Mouse (Mus musculus): Measurements from ENCODE around the gene Fut1. TPM values are rescaled to one million over a fixed set of nuclear protein-coding genes. Genes with fewer than 3 reads are reported as not detected.

Fut1 gene
- polyA plus RNA-seq, 1 experiment from 2014 or later, result 0.38 TPM

DNA sequence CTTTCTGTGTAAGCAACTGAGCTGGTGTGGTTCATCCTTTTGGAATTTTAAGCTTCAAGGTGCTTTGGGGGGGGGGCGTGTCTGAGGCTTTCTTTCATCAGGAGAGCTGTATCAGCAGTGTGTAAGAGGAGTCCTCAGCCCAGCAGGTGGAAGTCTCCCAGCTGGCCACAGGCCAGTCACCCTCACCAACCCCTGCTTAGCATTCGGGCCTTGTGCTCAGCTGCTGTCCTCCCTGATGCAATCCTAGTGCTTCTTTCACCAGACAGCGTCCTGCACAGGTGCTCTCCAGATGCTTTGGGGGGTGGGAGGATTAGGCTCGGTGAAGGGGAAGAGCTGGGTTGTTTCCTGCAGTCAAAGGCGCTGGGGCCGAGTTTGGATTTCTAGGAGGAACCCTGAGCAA, 812 bp upstream of the Fut1 start:
- H3K9ac ChIP-seq (replicated peaks; ENCODE audit: low read length), result no peak overlapping the region
- ATAC-seq (replicated peaks; ENCODE audit: insufficient number of reproducible peaks, low FRiP score, low TSS enrichment, low read depth) (no peak), DNase-seq (ENCODE audit: low spot score) (peak; percentile 27)
- WGBS, result 12% methylated on average over 6 of the region's 6 CpGs
- no peaks in the 10 kb centered on the region for H3K9me3 ChIP-seq (replicated peaks; ENCODE audit: control insufficient read depth, low read length)
- no peak overlapping the region for H3K4me3 ChIP-seq (ENCODE audit: low read depth, low read length)
- H3K27ac ChIP-seq (replicated peaks; ENCODE audit: low read depth, low read length), result no peak overlapping the region
- no peak overlapping the region for H3K4me2 ChIP-seq (ENCODE audit: low read depth, low read length)
- H3K4me1 ChIP-seq (ENCODE audit: control insufficient read depth, insufficient read depth, low read length), result 0 out of 2 replicates have a peak, but pooled peaks cover 6% of the 10 kb centered on the region
- H3K27me3 ChIP-seq (ENCODE audit: control insufficient read depth, insufficient read depth, low read length), result peaks cover 18% of the 10 kb centered on the region
- H3K36me3 ChIP-seq (replicated peaks; ENCODE audit: control insufficient read depth, insufficient read depth, low read depth, low read length), result no peaks in the 10 kb centered on the region

DNA sequence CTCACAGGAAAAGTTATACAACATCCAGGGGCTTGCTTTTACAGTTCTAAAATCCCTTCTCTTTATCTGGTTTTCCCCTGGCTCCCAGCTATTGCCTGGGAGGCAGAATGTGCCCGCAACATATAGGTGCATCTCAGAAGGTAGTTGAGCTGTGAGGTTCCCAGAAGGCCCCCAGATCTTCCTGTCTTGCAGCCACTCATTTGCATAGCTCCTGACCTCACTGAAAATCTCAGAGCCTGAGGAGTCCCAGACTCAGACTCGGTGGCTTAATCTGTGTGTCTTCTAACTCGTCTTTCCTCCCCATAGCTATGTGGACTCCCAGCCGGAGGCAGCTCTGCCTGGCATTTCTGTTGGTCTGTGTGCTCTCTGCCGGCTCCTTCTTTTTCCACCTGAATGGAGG, 1.2 kb downstream of the Fut1 start:
- H3K27me3 ChIP-seq (ENCODE audit: control insufficient read depth, insufficient read depth, low read length), result peaks cover 18% of the 10 kb centered on the region
- H3K36me3 ChIP-seq (replicated peaks; ENCODE audit: control insufficient read depth, insufficient read depth, low read depth, low read length), result no peaks in the 10 kb centered on the region
- ATAC-seq (replicated peaks; ENCODE audit: insufficient number of reproducible peaks, low FRiP score, low TSS enrichment, low read depth) (no peak), DNase-seq (ENCODE audit: low spot score) (no peak)
- no peak overlapping the region for H3K4me2 ChIP-seq (ENCODE audit: low read depth, low read length)
- H3K4me3 ChIP-seq (ENCODE audit: low read depth, low read length), result no peak overlapping the region
- no peak overlapping the region for H3K27ac ChIP-seq (replicated peaks; ENCODE audit: low read depth, low read length)
- 76% methylated on average over 5 of the region's 5 CpGs for WGBS
- H3K9me3 ChIP-seq (replicated peaks; ENCODE audit: control insufficient read depth, low read length), result no peaks in the 10 kb centered on the region
- no peak overlapping the region for H3K9ac ChIP-seq (replicated peaks; ENCODE audit: low read length)
- 0 out of 2 replicates have a peak, but pooled peaks cover 6% of the 10 kb centered on the region for H3K4me1 ChIP-seq (ENCODE audit: control insufficient read depth, insufficient read depth, low read length)

DNA sequence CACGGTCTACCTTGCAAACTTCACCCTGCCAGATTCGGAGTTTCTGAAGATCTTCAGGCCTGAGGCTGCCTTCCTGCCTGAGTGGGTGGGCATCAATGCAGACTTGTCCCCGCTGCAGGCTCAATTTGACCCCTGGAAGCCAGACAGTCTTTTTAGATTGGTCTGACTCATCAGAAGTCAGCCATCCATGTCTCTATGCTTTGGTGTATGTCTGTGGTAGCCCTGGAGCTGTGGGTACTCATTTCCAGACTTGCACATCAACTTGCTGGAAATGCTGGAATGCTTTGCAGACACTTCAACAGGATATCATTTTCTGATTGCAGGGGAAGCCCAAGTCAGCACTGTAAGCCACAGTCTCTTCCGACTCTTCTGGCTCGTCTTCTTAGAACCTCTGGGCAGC, 2.5 kb downstream of the Fut1 start:
- H3K27me3 ChIP-seq (ENCODE audit: control insufficient read depth, insufficient read depth, low read length), result peaks cover 18% of the 10 kb centered on the region
- 91% methylated on average over 5 of the region's 5 CpGs for WGBS

DNA sequence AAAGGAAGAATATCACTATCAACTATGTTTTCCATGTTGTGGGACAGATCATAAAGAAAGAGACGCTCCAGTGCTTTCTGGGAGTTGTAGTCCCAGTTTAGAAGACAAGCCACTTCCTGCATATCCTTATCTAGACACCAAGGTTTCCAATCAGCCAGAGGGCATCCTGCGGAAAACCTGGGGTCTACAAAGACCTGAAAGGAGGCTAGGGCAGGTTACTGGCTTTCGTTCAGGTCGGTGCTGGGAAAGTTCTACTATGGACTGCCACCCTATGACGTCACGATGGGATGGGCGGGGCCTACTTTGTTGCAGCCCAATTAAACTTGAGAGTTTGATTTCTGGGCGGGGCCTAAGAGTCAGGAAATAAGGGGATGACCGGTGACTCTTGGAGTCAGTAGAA, 4.4 kb downstream of the Fut1 start, which contains the start of gene Izumo1:
Izumo1 (plus strand) TSS at position 369 of the 400 bp plus-strand sequence.
- H3K27me3 ChIP-seq (ENCODE audit: control insufficient read depth, insufficient read depth, low read length), result peaks cover 15% of the 10 kb centered on the region
- DNase-seq (ENCODE audit: low spot score) (peak; percentile 33), ATAC-seq (replicated peaks; ENCODE audit: insufficient number of reproducible peaks, low FRiP score, low TSS enrichment, low read depth) (no peak)

More for the DNA sequence above, 2.5 kb downstream of the Fut1 start:
- H3K9me3 ChIP-seq (replicated peaks; ENCODE audit: control insufficient read depth, low read length), result no peaks in the 10 kb centered on the region
- no peak overlapping the region for H3K4me2 ChIP-seq (ENCODE audit: low read depth, low read length)
- 0 out of 2 replicates have a peak, but pooled peaks cover 6% of the 10 kb centered on the region for H3K4me1 ChIP-seq (ENCODE audit: control insufficient read depth, insufficient read depth, low read length)
- DNase-seq (ENCODE audit: low spot score) (no peak), ATAC-seq (replicated peaks; ENCODE audit: insufficient number of reproducible peaks, low FRiP score, low TSS enrichment, low read depth) (no peak)
- H3K4me3 ChIP-seq (ENCODE audit: low read depth, low read length), result no peak overlapping the region
- no peak overlapping the region for H3K27ac ChIP-seq (replicated peaks; ENCODE audit: low read depth, low read length)
- no peaks in the 10 kb centered on the region for H3K36me3 ChIP-seq (replicated peaks; ENCODE audit: control insufficient read depth, insufficient read depth, low read depth, low read length)
- no peak overlapping the region for H3K9ac ChIP-seq (replicated peaks; ENCODE audit: low read length)

DNA sequence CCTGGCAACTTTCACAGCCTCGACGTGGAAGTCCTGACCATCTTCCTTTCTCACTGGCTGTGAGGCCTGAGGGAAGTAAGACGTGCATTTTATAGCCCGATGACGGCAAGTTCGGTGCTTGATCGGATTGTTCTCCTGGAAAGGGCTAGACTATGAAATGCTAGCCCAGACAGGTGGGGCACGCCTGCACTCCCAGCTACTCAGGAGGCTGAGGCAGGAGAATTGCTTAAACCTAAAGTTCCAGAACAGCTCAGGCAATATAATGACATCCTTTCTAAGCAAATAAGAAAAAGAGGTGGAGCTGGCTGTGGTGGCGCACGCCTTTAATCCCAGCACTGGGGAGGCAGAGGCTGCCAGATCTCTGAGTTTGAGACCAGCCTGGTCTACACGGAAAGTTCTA, 6.4 kb downstream of the Fut1 start:
- no peaks in the 10 kb centered on the region for H3K36me3 ChIP-seq (replicated peaks; ENCODE audit: control insufficient read depth, insufficient read depth, low read depth, low read length)
- no peak overlapping the region for H3K27ac ChIP-seq (replicated peaks; ENCODE audit: low read depth, low read length)
- WGBS, result 90% methylated on average over 11 of the region's 11 CpGs
- H3K4me3 ChIP-seq (ENCODE audit: low read depth, low read length), result no peak overlapping the region
- H3K4me2 ChIP-seq (ENCODE audit: low read depth, low read length), result no peak overlapping the region
- H3K9ac ChIP-seq (replicated peaks; ENCODE audit: low read length), result no peak overlapping the region
- peaks cover 15% of the 10 kb centered on the region for H3K27me3 ChIP-seq (ENCODE audit: control insufficient read depth, insufficient read depth, low read length)
- DNase-seq (ENCODE audit: low spot score), result no peak
- H3K9me3 ChIP-seq (replicated peaks; ENCODE audit: control insufficient read depth, low read length), result no peaks in the 10 kb centered on the region
- no peak for ATAC-seq (replicated peaks; ENCODE audit: insufficient number of reproducible peaks, low FRiP score, low TSS enrichment, low read depth)
- H3K4me1 ChIP-seq (ENCODE audit: control insufficient read depth, insufficient read depth, low read length), result no peaks in the 10 kb centered on the region

More for the DNA sequence above, 4.4 kb downstream of the Fut1 start, which contains the start of gene Izumo1:
- Histone ChIP-seq H3K4me1 (ENCODE audit: control insufficient read depth, insufficient read depth, low read length) (0 out of 2 replicates have a peak, but pooled peaks cover 4% of the 10 kb centered on the region), H3K4me2 (ENCODE audit: low read depth, low read length) (no peak within 1 kb of the TSS), H3K4me3 (ENCODE audit: low read depth, low read length) (no peak within 1 kb of the TSS), H3K27ac (replicated peaks; ENCODE audit: low read depth, low read length) (no peak within 1 kb of the TSS), H3K36me3 (replicated peaks; ENCODE audit: control insufficient read depth, insufficient read depth, low read depth, low read length) (no peaks in the 10 kb centered on the region), H3K9ac (replicated peaks; ENCODE audit: low read length) (no peak within 1 kb of the TSS), H3K9me3 (replicated peaks; ENCODE audit: control insufficient read depth, low read length) (no peaks in the 10 kb centered on the region)
- 32% methylated on average over 9 of the region's 9 CpGs for WGBS

DNA sequence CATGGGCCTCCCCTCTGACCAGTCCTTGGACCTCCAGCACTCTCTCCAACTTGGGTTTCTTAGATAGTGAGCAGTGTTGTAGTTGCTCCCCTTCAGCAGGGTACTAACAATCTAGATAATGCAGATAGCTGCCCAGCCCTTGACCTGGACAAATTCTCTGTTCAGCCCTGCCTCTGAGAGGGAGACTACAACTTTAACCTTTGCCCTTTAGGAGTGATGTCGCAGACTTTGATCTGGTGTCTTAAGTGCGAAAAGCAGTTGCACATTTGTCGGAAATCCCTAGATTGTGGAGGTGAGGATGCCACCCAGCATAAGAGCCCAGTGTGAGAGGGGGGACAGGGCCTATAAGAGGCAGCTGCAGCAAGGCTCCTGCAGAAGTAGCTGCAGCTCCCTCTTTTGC, 7.6 kb downstream of the Fut1 start:
- no peak overlapping the region for H3K27ac ChIP-seq (replicated peaks; ENCODE audit: low read depth, low read length)
- WGBS, result 73% methylated on average over 3 of the region's 3 CpGs
- H3K27me3 ChIP-seq (ENCODE audit: control insufficient read depth, insufficient read depth, low read length), result peaks cover 14% of the 10 kb centered on the region
- ATAC-seq (replicated peaks; ENCODE audit: insufficient number of reproducible peaks, low FRiP score, low TSS enrichment, low read depth) (no peak), DNase-seq (ENCODE audit: low spot score) (no peak)
- no peak overlapping the region for H3K9ac ChIP-seq (replicated peaks; ENCODE audit: low read length)
- H3K9me3 ChIP-seq (replicated peaks; ENCODE audit: control insufficient read depth, low read length), result no peaks in the 10 kb centered on the region
- no peak overlapping the region for H3K4me2 ChIP-seq (ENCODE audit: low read depth, low read length)
- H3K4me1 ChIP-seq (ENCODE audit: control insufficient read depth, insufficient read depth, low read length), result no peaks in the 10 kb centered on the region
- no peaks in the 10 kb centered on the region for H3K36me3 ChIP-seq (replicated peaks; ENCODE audit: control insufficient read depth, insufficient read depth, low read depth, low read length)
- no peak overlapping the region for H3K4me3 ChIP-seq (ENCODE audit: low read depth, low read length)

DNA sequence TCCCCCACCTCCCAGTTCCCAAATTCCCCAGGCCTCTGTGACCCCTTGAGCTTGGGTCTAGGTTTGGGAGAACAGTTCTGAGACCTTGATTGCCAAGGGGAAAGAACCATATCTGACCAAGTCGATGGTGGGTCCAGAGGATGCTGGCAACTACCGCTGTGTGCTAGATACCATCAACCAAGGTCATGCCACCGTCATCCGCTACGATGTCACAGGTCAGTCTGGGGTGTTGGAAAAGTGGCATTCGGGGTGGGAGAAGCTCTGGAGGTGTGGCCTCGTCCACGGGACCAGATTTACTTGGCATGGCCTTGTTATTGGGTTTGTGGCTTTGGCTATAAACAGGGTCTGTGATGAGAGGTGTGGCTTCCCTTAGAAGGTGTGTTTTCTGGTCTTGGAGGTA, 8.4 kb downstream of the Fut1 start:
- DNase-seq (ENCODE audit: low spot score), result no peak
- no peak for ATAC-seq (replicated peaks; ENCODE audit: insufficient number of reproducible peaks, low FRiP score, low TSS enrichment, low read depth)
- Histone ChIP-seq H3K9me3 (replicated peaks; ENCODE audit: control insufficient read depth, low read length) (no peaks in the 10 kb centered on the region), H3K4me1 (ENCODE audit: control insufficient read depth, insufficient read depth, low read length) (no peaks in the 10 kb centered on the region), H3K9ac (replicated peaks; ENCODE audit: low read length) (no peak overlapping the region), H3K27me3 (ENCODE audit: control insufficient read depth, insufficient read depth, low read length) (peaks cover 14% of the 10 kb centered on the region), H3K4me2 (ENCODE audit: low read depth, low read length) (no peak overlapping the region), H3K36me3 (replicated peaks; ENCODE audit: control insufficient read depth, insufficient read depth, low read depth, low read length) (no peaks in the 10 kb centered on the region), H3K27ac (replicated peaks; ENCODE audit: low read depth, low read length) (no peak overlapping the region), H3K4me3 (ENCODE audit: low read depth, low read length) (no peak overlapping the region)
- WGBS, result 93% methylated on average over 8 of the region's 8 CpGs

DNA sequence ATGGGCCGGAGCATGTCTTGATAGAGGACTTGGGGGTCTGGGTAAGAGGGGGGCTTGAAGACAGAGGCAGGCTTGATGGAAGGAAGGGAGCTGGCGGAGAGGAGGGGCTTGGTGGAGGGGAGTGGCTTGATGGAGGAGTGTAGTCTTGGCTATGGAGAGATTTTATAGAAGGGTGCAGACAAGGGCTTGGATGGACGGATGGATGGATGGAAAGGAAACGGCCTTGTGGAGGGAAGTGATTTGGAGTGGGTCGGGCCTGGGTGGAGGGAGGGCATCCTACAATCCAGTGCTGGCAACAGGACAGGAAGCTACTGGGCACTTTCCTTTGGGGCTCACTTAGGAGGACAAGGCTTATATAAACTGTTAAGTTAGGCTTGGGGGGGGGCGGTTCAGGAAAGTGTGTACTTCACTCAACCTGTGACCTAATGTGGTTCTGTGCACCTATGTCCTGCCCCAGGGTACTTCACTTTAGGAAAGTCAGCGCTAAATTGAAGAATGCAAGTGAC, 9.5 kb downstream of the Fut1 start:
- Histone ChIP-seq H3K4me2 (ENCODE audit: low read depth, low read length) (no peak overlapping the region), H3K36me3 (replicated peaks; ENCODE audit: control insufficient read depth, insufficient read depth, low read depth, low read length) (no peaks in the 10 kb centered on the region), H3K27me3 (ENCODE audit: control insufficient read depth, insufficient read depth, low read length) (peaks cover 14% of the 10 kb centered on the region), H3K27ac (replicated peaks; ENCODE audit: low read depth, low read length) (no peak overlapping the region), H3K4me1 (ENCODE audit: control insufficient read depth, insufficient read depth, low read length) (no peaks in the 10 kb centered on the region), H3K9ac (replicated peaks; ENCODE audit: low read length) (no peak overlapping the region), H3K9me3 (replicated peaks; ENCODE audit: control insufficient read depth, low read length) (no peaks in the 10 kb centered on the region), H3K4me3 (ENCODE audit: low read depth, low read length) (no peak overlapping the region)
- 87% methylated on average over 7 of the region's 7 CpGs for WGBS
- no peak for ATAC-seq (replicated peaks; ENCODE audit: insufficient number of reproducible peaks, low FRiP score, low TSS enrichment, low read depth)
- no peak for DNase-seq (ENCODE audit: low spot score)
